Mouse (Mus musculus) liver, embryonic 12.5 days (tissue): ENCODE results near the gene Fam71f2. TPM values are rescaled to one million over a fixed set of nuclear protein-coding genes. Genes with fewer than 3 reads are reported as not detected.

Experiments used
- ATAC-seq: fragments of 200-750 bp; cut with Nextera tagmentation; 2 replicates; pipeline ENCODE4 v1.8.0; 2017; ENCODE audit warnings: moderate number of reproducible peaks, mild to moderate bottlenecking, moderate library complexity
- H3K27ac ChIP-seq: fragments of 300-500 bp; sonication (generic); 2 replicates; pipeline ENCODE4 v1.5.1; 2016; ENCODE audit warnings: mild to moderate bottlenecking
- H3K27me3 ChIP-seq: fragments of 300-500 bp; sonication (generic); replicated peaks from 2 replicates; pipeline ENCODE4 v1.6.1; 2016; ENCODE audit warnings: mild to moderate bottlenecking, moderate library complexity
- H3K36me3 ChIP-seq: fragments of 300-500 bp; sonication (generic); 2 replicates; pipeline ENCODE4 v1.6.1; 2016; ENCODE audit warnings: mild to moderate bottlenecking, moderate library complexity
- H3K4me1 ChIP-seq: fragments of 300-500 bp; sonication (generic); 2 replicates; pipeline ENCODE4 v1.6.1; 2016
- H3K4me2 ChIP-seq: fragments of 300-500 bp; sonication (generic); 2 replicates; pipeline ENCODE4 v1.6.1; 2016; ENCODE audit warnings: mild to moderate bottlenecking, moderate library complexity
- H3K4me3 ChIP-seq: fragments of 300-500 bp; sonication (generic); 2 replicates; pipeline ENCODE4 v1.5.1; 2016; ENCODE audit warnings: mild to moderate bottlenecking, moderate library complexity
- H3K9ac ChIP-seq: fragments of 300-500 bp; sonication (generic); 2 replicates; pipeline ENCODE4 v1.6.1; 2016; ENCODE audit warnings: mild to moderate bottlenecking, moderate library complexity
- H3K9me3 ChIP-seq: fragments of 300-500 bp; sonication (generic); replicated peaks from 2 replicates; pipeline ENCODE4 v1.6.1; 2016; ENCODE audit warnings: mild to moderate bottlenecking, moderate library complexity
- WGBS: fragments of 180-500 bp; shearing (Covaris S2); methylation state at CpG from one replicate; pipeline ENCODE4 v1.1.7; 2016; ENCODE audit not compliant: insufficient replicate concordance; 5-methylcytosine and 5-hydroxymethylcytosine counted together
- polyA plus RNA-seq: library from polyadenylated mRNA; unstranded; fragments of >200 nt; fragmentation: Nextera tagmentation; extraction: Ambion mirVana; gene quantifications from 2 replicates; pipeline ENCODE4 v1.2.1, GENCODE M21; 2016

Fam71f2 gene
- polyA plus RNA-seq, 1 experiment from 2014 or later, result 0.31 TPM

- H3K4me3 ChIP-seq, result no peak overlapping the region
- no peaks in the 10 kb centered on the region for H3K9me3 ChIP-seq
- WGBS, result 64% methylated on average over 7 of the region's 7 CpGs
- H3K4me1 ChIP-seq, result peaks cover 13% of the 10 kb centered on the region
- H3K27me3 ChIP-seq, result no peaks in the 10 kb centered on the region
- no peak for ATAC-seq
- no peak overlapping the region for H3K27ac ChIP-seq
- peaks cover 9% of the 10 kb centered on the region for H3K36me3 ChIP-seq
- H3K9ac ChIP-seq, result no peak overlapping the region
- H3K4me2 ChIP-seq, result no peak overlapping the region
Measured at GRCm38 (mm10) chr6:29280671-29281070, 1.3 kb downstream of the Fam71f2 start.

GRCm38 (mm10) chr6:29286870-29287269 is 7.5 kb downstream of the Fam71f2 start:
- no peak overlapping the region for H3K9ac ChIP-seq
- H3K9me3 ChIP-seq, result no peaks in the 10 kb centered on the region
- WGBS, result 47% methylated on average over 7 of the region's 7 CpGs
- no peak for ATAC-seq
- no peaks in the 10 kb centered on the region; the same call in 1 of the 2 replicates for H3K27me3 ChIP-seq
- no peak overlapping the region for H3K27ac ChIP-seq
- H3K36me3 ChIP-seq, result no peaks in the 10 kb centered on the region
- no peak overlapping the region for H3K4me2 ChIP-seq
- no peaks in the 10 kb centered on the region for H3K4me1 ChIP-seq
- no peak overlapping the region for H3K4me3 ChIP-seq

GRCm38 (mm10) chr6:29287481-29287880 is 8.1 kb downstream of the Fam71f2 start:
- no peak overlapping the region for H3K4me2 ChIP-seq
- H3K9ac ChIP-seq, result no peak overlapping the region
- no peaks in the 10 kb centered on the region for H3K4me1 ChIP-seq
- no peak for ATAC-seq
- H3K36me3 ChIP-seq, result no peaks in the 10 kb centered on the region
- no peak overlapping the region for H3K27ac ChIP-seq
- no peaks in the 10 kb centered on the region for H3K9me3 ChIP-seq
- H3K27me3 ChIP-seq, result no peaks in the 10 kb centered on the region; the same call in 1 of the 2 replicates
- no peak overlapping the region for H3K4me3 ChIP-seq
- 63% methylated on average over 6 of the region's 6 CpGs for WGBS

- H3K4me2 ChIP-seq, result no peak overlapping the region
- H3K27ac ChIP-seq, result no peak overlapping the region
- no peak for ATAC-seq
- no peaks in the 10 kb centered on the region for H3K4me1 ChIP-seq
- WGBS, result 65% methylated on average over 5 of the region's 5 CpGs
- H3K9me3 ChIP-seq, result no peaks in the 10 kb centered on the region
- H3K36me3 ChIP-seq, result no peaks in the 10 kb centered on the region
- no peak overlapping the region for H3K9ac ChIP-seq
- no peak overlapping the region for H3K4me3 ChIP-seq
- H3K27me3 ChIP-seq, result no peaks in the 10 kb centered on the region; the same call in 1 of the 2 replicates
Measured at GRCm38 (mm10) chr6:29287944-29288343, 8.6 kb downstream of the Fam71f2 start.

- ATAC-seq, result no peak
- no peaks in the 10 kb centered on the region for H3K4me1 ChIP-seq
- 58% methylated on average over 6 of the region's 6 CpGs for WGBS
Measured at GRCm38 (mm10) chr6:29288651-29289050, 9.3 kb downstream of the Fam71f2 start.

GRCm38 (mm10) chr6:29299112-29299511 is 19.7 kb downstream of the Fam71f2 start:
- no peak overlapping the region for H3K9ac ChIP-seq
- H3K4me2 ChIP-seq, result no peak overlapping the region
- 49% methylated on average over 2 of the region's 2 CpGs for WGBS
- H3K9me3 ChIP-seq, result no peaks in the 10 kb centered on the region
- H3K27me3 ChIP-seq, result no peaks in the 10 kb centered on the region; the same call in 1 of the 2 replicates
- no peaks in the 10 kb centered on the region for H3K36me3 ChIP-seq
- no peak overlapping the region for H3K27ac ChIP-seq
- ATAC-seq, result no peak
- H3K4me1 ChIP-seq, result no peaks in the 10 kb centered on the region
- H3K4me3 ChIP-seq, result no peak overlapping the region

More at GRCm38 (mm10) chr6:29288651-29289050, 9.3 kb downstream of the Fam71f2 start:
- no peaks in the 10 kb centered on the region for H3K9me3 ChIP-seq
- H3K36me3 ChIP-seq, result no peaks in the 10 kb centered on the region
- no peaks in the 10 kb centered on the region; the same call in 1 of the 2 replicates for H3K27me3 ChIP-seq
- H3K4me3 ChIP-seq, result no peak overlapping the region
- no peak overlapping the region for H3K9ac ChIP-seq
- H3K27ac ChIP-seq, result no peak overlapping the region
- H3K4me2 ChIP-seq, result no peak overlapping the region

- ATAC-seq, result no peak
- Histone ChIP-seq H3K4me3 (no peak overlapping the region), H3K4me1 (no peaks in the 10 kb centered on the region), H3K27ac (no peak overlapping the region), H3K9ac (no peak overlapping the region), H3K27me3 (no peaks in the 10 kb centered on the region; the same call in 1 of the 2 replicates), H3K4me2 (no peak overlapping the region), H3K9me3 (no peaks in the 10 kb centered on the region), H3K36me3 (no peaks in the 10 kb centered on the region)
Measured at GRCm38 (mm10) chr6:29303251-29303650, 23.9 kb downstream of the Fam71f2 start.

- Histone ChIP-seq H3K4me2 (no peak overlapping the region), H3K36me3 (no peaks in the 10 kb centered on the region), H3K27ac (no peak overlapping the region), H3K9ac (no peak overlapping the region), H3K27me3 (no peaks in the 10 kb centered on the region; the same call in 1 of the 2 replicates), H3K4me1 (no peaks in the 10 kb centered on the region), H3K4me3 (no peak overlapping the region), H3K9me3 (no peaks in the 10 kb centered on the region)
- 30% methylated on average over 5 of the region's 5 CpGs for WGBS
- no peak for ATAC-seq
Measured at GRCm38 (mm10) chr6:29303726-29304125, 24.3 kb downstream of the Fam71f2 start.

GRCm38 (mm10) chr6:29305462-29305861 is 26.1 kb downstream of the Fam71f2 start:
- H3K4me2 ChIP-seq, result no peak overlapping the region
- H3K4me3 ChIP-seq, result no peak overlapping the region
- no peaks in the 10 kb centered on the region for H3K4me1 ChIP-seq
- H3K9me3 ChIP-seq, result no peaks in the 10 kb centered on the region
- no peak overlapping the region for H3K9ac ChIP-seq
- no peak overlapping the region for H3K27ac ChIP-seq
- H3K36me3 ChIP-seq, result no peaks in the 10 kb centered on the region
- ATAC-seq, result no peak
- 75% methylated on average over 4 of the region's 4 CpGs for WGBS
- no peaks in the 10 kb centered on the region; the same call in 1 of the 2 replicates for H3K27me3 ChIP-seq

GRCm38 (mm10) chr6:29308846-29309605 is 29.6 kb downstream of the Fam71f2 start:
- Histone ChIP-seq H3K9ac (no peak overlapping the region), H3K27ac (no peak overlapping the region), H3K9me3 (no peaks in the 10 kb centered on the region), H3K4me1 (no peaks in the 10 kb centered on the region), H3K36me3 (no peaks in the 10 kb centered on the region), H3K4me2 (no peak overlapping the region), H3K27me3 (no peaks in the 10 kb centered on the region; the same call in 1 of the 2 replicates), H3K4me3 (no peak overlapping the region)
- 76% methylated on average over 16 of the region's 16 CpGs for WGBS
- no peak for ATAC-seq

GRCm38 (mm10) chr6:29313690-29314202 is 34.4 kb downstream of the Fam71f2 start:
- no peak for ATAC-seq
- Histone ChIP-seq H3K36me3 (no peaks in the 10 kb centered on the region), H3K4me2 (no peak overlapping the region), H3K9ac (no peak overlapping the region), H3K4me1 (no peaks in the 10 kb centered on the region), H3K4me3 (no peak overlapping the region), H3K27ac (no peak overlapping the region), H3K9me3 (no peaks in the 10 kb centered on the region), H3K27me3 (no peaks in the 10 kb centered on the region; the same call in 1 of the 2 replicates)
- 67% methylated on average over 14 of the region's 14 CpGs for WGBS

GRCm38 (mm10) chr6:29317286-29317685 is 37.9 kb downstream of the Fam71f2 start:
- Histone ChIP-seq H3K9me3 (no peaks in the 10 kb centered on the region), H3K27me3 (no peaks in the 10 kb centered on the region; the same call in 1 of the 2 replicates), H3K36me3 (no peaks in the 10 kb centered on the region), H3K4me2 (no peak overlapping the region), H3K27ac (no peak overlapping the region), H3K9ac (no peak overlapping the region), H3K4me3 (no peak overlapping the region), H3K4me1 (no peaks in the 10 kb centered on the region)
- 57% methylated on average over 2 of the region's 2 CpGs for WGBS
- ATAC-seq, result no peak
